Mouse (Mus musculus) cerebellum, postnatal 4 days (tissue): ENCODE results near the gene Sardh.

Experiments
- DNase-seq, 2 experiments: peaks; one replicate each; pipeline ENCODE4 v3.0.0; 2022; ENCODE audit warnings: low spot score in 2 of 2, mixed read lengths in 1 of 2

Sardh gene

DNA sequence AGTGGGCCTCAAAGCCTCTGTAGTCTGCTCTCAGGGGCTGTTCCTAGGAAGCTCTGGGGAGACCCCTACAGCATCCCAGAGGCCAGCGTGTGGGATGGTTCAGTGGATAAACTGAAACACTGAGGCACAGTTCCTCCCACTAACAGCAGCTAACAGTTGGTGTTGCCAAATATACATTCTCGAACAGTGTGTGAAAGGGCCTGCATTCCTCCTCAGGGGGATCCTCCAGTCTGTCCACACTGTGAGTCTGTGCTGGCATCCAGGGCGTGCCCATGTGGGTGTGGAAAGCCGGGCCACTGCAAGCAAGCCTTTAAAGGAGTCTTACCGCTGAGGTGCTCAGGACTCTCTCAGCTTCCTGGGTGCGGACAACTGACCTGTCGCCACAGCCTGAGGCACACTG lies 21.6 kb downstream of the Sardh start:
- DNase-seq: no peak

DNA sequence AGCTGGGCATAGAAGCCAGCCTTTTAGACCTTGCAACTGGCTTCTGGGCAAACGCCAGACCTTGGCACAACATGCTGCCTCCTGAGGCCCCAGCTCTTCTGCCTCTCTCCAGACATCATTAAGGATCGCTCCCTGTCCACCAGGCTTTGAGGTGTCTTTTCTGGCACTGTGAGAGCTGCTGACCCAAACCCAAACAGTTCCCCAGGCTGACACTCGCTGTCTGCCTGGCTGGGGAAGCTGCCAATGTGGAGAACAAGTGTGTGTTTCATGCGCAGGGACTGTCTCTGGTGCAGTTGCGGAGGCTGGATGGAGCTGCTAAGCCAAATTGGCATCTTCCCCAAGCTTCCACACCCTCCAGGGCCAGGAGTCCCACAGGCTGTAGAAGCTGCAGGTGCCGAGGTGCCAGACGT lies 25.1 kb downstream of the Sardh start:
- peak in 1 of 2 experiments; percentile 47 for DNase-seq

DNA sequence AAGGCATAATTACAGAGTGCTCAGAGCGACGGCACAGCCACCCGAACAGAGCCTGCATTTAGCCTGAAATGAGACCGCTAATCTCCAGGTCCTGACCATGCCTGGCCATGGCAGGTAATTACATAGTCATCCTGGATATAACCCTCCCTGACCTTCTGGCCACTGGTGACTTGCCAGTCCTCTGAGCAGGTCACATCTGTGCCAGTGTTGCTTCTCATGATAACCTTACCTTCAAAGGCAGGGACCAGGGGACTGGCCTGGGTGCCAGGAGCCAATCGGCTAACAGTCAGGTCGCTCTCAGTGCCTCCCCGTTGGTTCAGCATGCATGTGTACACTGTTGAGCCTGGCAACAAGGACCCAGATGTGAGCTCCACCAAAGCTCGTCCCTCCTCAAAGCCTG lies 29.6 kb downstream of the Sardh start:
- DNase-seq: no peak

DNA sequence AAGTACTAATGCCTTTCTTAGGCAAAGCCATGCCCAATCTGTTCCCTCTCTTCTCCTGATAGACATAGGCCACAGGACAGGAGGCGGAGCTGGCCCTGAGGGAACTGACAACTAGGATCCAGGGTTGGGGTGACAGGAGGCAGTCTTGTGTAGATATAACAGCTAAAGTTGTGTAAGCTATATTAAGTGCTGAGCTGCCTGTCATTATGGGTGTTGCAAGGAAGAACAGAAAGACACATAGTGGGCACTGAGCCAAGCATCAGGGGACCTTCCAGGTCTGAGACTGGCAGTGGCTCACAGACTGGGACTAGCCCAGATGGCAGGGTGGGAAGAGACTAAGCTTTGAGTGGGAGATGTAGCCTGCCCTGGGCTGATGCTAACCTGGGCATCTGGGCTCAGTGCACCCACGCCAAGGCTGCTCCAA lies 30.0 kb downstream of the Sardh start:
- DNase-seq: no peak

DNA sequence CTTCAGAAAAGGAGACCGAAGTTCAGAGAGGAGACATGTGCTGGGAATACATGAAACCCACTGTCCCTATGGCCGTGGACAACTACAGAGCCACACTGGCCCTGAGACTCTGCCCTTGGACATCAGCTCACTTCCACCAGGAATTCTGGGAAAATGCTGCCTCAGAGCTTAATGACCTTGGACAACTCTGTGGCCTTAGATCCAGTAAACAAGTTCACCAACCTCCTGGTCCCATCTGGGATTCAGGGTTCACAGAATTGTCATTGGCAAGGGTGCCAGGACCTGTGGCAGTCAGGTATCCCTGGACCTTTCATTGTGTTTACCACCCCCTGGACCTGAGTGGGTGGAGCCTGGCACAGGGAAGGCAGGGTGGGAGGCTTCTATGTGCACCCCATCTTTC lies 32.6 kb downstream of the Sardh start:
- no peak for DNase-seq

DNA sequence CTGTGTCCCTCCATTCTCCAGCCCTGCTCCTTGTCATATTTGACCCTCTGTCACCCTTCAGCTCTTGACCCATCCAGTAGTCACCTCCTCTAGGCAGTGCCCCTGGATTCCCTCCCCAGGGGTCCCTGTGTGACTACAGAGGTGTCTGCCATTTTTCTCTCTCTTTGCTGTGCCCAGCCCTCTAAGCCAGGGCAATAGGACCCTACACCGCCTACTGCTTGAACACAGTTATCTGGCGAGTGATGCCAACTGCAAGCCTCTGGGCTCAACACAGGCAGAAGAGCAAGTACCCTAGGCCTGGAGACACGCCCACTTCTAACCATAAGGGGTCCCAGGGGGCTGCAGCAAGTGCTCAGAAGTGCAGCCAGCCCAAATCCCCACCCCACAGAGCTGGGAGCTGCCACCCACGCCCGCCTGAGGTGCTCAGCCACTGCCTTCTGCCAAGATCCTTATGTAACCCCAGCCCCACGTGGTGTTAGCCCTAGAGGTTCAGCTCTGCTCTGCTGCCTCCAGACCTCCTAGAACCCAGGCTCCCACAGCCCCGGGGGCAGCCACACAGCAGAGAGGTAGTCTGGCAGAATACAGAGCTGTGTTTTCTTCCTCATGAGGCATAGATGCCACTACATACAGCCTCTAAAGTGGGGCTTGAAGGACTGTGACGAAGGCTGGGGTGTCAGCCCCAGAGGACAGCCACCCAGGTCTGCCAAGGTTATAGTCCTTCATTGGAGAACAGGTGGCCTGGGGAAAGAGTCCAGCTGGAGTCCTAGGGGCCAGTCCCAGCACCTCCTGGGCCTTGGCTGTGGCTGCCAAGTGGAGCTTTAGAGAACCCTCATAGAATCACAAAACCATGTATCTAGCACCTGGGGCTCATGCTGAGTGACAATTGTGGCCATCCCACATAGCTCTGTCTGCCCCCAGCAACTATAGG lies 35.9 kb downstream of the Sardh start:
- DNase-seq: no peak

DNA sequence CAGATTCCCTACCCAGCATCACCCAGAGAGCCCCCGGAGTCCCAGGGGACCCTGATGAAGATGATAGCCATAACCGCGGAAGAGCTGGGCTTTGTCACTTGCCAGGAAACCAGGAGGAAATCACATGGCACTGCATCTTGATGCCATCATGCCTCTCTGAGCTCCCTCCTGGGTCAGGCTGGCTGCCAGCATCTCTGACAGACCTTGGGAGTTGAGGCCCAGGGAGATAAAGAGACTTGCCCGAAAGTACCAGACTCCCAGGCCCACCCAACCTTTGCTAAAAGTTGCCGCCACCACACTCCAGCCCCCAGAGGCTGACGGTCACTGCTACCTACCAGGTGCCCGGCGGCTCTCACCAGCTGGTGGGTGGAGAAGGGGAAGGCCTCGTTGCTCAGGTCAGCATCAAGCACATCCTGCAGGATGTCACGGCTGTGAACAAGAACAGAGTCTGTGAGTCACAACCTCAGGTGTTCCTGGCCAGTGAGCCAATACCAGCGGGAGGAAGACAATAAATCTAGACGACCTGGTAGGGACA lies 37.4 kb downstream of the Sardh start:
- DNase-seq: no peak

DNA sequence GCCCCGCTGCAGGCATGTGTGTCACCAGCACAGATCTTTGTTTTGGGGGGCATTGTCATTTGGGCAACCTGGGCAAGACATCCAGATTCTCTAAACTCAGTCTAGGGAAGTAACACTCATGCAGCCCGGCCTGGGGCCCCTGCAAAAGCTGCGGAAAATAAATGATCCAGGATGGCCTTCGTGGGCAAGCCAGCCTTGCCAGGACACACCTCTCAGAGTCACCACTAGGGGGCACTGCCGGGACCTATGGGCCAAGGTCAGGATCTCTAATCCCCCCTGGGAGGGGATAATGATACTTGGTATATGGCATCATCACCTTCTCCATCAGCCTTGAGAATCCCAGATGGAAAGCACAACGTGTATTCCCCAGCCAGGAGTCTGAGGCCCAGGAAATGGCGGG lies 37.9 kb downstream of the Sardh start:
- DNase-seq: peak in 1 of 2 experiments; percentile 59

DNA sequence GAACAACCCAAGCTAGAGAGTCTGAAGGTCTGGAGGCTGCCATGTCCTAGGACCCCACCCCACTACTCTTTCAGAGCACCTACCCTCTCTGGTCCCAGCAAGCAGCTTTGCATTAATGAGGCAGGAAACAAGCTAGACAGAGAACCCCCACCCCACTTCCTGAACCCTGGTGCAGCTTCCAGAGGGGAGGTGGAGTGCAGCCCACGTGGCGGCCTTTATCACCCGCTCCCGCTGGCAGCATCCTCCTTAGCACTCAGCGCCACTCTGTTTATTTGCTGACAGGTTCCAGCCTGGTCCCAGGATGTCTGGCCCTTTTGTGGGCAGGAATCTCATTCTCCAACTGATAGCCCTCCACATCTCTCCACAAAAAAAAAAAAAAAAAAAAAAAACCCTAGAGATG lies 38.3 kb downstream of the Sardh start:
- no peak for DNase-seq

DNA sequence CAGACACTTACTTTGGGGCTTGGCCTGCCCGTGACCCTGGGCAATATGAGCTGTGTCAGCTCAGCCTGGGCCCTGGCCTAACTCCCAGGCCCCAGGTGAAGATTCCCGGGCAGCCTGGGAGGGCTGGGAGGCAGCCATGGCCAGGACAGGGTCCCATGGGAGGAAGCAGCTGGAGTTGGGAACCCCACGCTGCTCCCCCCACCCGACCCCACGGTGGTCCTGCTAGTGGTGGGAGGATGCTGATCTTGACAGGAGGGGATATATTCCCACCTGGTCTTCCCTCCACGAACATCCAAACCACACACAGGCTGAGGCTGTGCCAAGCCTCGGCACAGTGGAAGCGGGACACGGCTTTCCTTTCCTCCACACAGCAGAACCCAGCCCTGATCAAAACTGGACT lies 38.8 kb downstream of the Sardh start:
- DNase-seq: no peak

DNA sequence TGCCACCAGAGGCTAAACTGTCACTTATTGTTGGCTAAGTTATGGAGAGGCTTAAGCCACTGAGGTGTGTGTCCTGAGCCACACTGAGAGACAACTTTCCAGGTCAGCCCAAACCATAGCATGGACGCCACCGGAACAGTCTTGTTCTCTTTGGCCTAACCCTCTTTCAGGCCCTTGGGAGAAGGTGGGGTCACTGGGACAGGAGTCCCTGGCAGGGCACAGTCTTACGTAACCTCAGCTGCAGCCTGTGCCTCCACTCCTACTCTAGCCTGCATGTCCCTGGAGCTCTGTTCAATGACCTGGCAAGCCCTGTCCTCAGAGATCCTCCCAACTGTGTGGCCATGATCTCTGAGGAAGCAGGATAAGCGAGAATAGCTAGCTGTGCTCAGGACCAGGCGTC lies 41.0 kb downstream of the Sardh start:
- DNase-seq: no peak

DNA sequence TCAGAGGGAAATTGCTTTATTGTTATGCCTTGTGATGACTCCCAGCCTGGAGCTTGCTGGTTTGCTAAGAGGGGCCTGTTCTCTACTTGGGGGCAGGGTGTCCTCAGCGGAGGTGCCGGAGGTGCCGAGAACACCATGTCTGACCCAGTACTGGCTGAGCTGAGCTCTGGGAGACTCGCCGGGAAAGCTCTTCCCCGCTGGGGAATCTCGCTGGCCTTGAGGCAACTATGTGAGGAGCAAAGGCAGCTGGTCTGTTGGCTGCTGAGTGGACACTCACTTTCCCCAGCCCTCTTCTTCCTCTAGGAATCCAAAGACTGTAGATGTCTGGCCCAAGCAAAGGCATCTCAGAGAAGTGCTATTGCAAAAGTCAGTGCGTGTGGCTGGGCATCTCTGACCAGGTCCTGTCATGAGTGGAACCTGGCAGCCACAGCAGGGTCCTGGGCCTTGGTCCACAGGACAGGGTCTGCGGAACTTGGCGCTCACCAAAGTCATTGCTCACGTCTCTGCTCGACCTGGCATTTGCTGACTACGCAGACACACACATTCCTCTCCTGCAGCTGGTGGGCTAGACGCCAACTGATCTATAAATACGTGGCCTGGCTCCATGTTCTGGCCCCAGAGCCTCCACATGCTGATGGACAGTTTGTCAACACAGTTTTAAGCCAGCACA lies 41.9 kb downstream of the Sardh start:
- no peak for DNase-seq

DNA sequence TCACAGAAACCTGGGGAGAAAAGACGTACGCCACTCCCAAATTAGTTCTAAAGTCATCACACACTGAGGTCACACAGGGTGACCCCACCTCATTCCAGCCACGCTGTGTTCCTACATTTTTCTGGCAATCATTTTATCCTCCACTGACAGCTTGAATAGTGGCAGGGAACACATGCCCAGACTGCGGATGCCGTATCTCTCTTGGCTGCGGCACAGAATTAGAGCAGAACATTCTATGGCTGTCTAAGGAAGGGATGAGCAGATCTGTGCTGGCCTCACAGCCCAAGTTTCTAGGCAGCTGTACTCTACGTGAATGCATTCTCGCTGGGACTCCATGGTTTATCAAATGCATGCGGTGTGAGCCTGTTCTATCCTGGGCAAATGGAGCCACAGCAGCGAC lies 42.5 kb downstream of the Sardh start:
- no peak for DNase-seq

DNA sequence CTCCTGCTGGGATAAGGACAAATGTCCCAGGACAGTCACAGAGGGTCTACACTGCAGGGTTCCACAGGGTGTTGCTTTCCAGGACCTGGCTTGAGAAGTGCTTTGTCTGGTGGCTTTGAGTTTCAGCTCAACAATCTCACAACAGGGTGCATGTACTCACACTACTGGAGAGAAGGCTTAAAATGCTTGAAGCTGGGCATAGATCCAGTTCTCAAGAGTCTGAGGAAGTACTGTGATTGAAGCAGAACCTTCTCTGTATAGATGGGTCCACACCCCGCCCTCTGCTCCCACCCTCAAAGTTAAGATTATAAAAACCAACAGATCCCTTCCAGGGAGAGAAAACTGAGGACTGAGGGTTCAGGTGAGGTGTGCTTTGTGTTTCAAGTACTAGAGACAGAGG lies 47.6 kb downstream of the Sardh start:
- no peak for DNase-seq

DNA sequence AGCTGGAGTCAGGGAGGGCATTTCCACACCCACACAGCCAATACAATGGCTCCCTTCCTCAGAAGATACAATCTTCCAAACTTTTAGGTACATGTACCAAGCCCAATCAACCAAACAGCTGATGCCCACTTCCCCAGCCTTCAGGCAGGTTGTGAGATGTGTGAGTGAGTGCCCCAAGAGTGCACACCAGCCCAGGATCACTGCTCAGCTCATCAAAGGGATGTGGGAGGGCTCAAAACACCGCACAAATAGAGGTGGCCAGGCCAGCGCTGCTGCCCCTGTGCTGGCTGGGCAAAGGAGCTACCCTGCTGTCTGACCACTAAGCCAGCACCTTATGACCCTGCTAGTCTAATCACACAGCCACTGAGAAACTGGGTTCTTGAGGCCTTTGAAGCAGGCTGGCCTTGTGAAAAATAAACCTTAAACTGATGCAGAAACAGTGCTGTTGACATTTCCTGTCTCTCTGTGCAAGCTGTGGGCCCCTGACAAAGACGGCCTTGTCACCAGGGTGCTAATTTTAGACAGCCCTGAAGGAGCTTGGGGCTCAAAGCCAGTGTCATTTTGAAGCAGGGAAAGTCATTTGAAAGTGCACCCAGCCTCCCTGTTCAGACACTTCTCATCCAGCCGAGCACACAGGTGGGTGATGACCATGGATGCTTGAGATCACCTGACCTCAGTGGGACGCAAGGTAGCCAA lies 49.4 kb downstream of the Sardh start:
- DNase-seq: no peak

DNA sequence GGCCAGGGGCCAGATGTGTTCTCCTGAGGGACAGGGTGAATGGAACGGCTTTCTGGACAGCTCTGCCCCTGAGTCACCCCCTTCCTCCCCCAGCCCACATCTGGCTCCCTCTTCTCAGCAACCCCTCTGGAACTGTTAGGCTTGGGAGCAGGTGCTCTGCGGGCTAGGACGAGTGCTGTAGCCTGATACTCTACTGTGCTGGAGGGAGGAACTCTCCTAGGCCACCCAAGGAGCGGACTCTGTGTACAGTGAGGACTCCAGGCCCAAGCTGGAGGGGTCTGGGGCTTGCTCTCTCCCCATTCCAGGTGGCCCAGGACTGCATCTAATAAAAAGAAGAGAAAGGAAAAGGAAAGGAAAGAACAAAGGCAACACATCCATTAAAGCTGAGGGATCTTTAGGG lies 58.1 kb downstream of the Sardh start:
- no peak for DNase-seq

DNA sequence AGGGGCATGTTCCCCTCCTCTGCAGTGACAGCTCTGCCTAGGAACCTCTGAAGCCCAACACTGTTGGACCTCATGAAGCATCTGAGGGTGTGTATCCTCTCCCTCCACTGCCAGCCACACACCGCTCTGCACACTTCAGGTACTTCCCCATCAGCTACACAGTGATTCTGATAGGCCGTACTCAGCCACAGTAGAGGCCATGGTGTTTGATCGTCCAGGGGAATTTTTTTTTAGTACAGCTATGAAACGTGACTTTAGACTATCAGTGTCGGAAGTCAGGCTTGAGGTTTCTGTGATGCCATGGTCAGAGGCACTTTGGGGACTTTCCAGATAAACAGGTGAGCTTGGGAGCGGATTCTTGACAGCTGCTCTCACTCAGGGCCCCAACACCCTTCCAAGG lies 60.6 kb downstream of the Sardh start:
- DNase-seq: no peak

DNA sequence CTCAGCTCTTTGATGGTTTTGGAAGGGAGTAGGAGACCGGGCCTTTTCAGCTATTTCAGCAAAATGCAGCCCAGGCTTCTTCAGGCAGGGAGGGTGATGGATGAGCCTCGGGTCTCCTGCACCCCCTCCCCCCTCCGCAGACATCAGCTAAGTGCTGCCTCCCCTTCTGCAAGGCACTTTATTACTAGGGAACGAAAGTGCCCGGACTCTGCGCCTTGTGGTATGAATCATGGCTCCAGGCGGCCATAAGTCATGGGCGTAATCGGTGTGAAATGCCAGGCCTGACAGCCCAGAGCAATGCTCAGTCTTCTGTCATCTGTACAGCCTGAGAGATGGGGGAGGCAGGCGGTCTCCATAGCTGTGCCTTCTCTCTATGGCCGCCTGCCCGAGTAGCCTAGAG lies 64.4 kb downstream of the Sardh start:
- DNase-seq: no peak

DNA sequence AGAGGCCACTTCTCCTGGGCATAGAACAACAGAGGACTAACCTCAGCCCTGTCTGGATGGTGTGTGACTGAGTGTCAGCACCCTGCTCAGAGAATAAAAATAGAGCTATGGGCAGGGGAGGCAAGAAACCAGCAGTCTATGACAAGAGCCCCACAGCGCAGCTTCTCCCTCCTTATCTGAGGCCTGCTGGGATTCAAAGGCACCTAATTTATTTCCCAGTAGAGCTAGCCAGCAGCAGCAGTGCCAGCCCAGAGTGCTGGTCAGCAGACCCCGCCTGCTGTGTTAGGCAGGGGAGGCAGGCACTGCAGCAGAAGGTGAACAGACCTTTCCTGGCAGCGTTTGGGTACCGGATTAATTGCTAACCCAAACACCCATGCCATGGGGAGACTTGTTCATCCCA lies 66.2 kb downstream of the Sardh start:
- DNase-seq: no peak

DNA sequence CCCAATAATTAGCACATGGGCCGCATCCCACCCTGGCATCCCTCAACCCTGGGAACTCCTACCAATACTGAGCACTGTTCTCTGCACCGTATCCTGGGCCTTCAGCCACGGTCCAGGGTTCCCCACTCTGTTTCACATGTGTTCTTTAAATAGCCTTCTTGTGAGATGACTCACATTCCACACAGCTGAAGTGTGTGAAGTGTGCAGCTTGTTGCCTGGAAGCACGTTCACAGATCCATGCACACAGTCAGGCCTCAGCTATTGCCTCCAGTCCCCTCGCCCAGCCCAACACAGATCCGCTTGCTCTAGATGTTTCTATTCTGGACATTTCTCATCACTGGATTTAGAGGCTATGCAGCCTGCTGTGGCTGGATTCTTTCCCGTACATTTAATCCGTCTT lies 69.0 kb downstream of the Sardh start:
- no peak for DNase-seq

DNA sequence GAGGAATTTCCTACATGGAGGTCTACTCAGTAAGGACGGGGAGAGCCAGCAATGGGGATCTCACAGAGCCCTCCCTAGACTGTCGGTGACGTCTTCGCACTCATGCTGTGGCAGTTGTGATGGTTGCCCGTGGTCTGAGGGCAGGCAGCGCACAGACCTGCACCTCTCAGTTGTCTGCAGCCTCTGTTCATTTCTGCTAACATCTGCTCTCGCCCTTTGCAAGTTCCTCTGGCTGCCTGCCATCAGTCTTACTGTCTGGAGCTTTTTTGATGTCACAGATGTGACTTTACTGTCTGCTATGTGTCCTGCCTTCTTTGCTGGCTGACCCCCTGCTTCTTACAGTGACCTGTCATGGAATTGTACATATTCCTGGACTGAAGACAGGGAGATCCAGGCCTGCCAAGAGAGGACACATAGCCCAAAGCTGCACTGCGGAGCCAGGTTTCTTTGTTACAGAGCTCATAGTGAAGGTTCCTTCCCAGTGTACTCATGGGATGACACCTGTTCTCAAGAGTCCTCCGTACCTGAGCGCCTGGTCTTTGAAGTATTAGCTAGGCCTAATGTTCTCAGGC lies 72.4 kb downstream of the Sardh start:
- no peak for DNase-seq

DNA sequence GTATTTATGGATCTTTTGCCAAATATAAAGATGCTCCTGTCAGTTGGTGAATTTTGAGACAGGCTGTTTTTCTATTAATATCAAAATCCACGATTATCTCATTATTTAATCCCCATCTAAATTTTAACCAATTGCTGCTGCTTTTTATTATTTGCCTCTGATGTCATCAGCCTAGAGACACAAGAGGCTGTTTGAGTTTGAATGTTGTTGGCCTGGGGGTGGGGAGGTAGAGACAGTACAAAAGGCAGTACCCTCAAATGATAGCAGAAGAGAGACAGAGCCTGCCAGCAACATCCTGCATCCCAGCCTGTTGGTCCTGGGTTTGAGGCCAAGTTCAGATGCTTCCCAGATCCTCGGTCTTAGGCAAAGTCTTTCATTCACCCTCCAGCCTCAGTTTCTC lies 73.9 kb downstream of the Sardh start:
- DNase-seq: no peak
